Mouse (Mus musculus) stomach, embryonic 14.5 days (tissue): ENCODE measurements around the gene Tbr1. TPM values are rescaled to one million over a fixed set of nuclear protein-coding genes. Genes with fewer than 3 reads are reported as not detected.

Experiments used
- ATAC-seq: fragments of 200-750 bp; cut with Nextera tagmentation; 2 replicates; pipeline ENCODE4 v1.8.0; 2017; ENCODE audit warnings: low read depth, moderate TSS enrichment; ENCODE audit not compliant: insufficient number of reproducible peaks, insufficient read depth, low FRiP score
- H3K27ac ChIP-seq: fragments of 300-500 bp; sonication (generic); 2 replicates; pipeline ENCODE4 v1.5.1; 2014; ENCODE audit warnings: mild to moderate bottlenecking, low read length, moderate library complexity, mixed read lengths
- H3K27me3 ChIP-seq: fragments of 300-500 bp; sonication (generic); 2 replicates; pipeline ENCODE4 v1.6.1; 2014; ENCODE audit warnings: low read length, control low read depth, mixed read lengths; ENCODE audit not compliant: control insufficient read depth, insufficient read depth
- H3K36me3 ChIP-seq: fragments of 300-500 bp; sonication (generic); 2 replicates; pipeline ENCODE4 v1.6.1; 2014; ENCODE audit warnings: mild to moderate bottlenecking, control low read depth, low read length, moderate library complexity, mixed read lengths; ENCODE audit not compliant: control insufficient read depth, insufficient read depth
- H3K4me1 ChIP-seq: fragments of 300-500 bp; sonication (generic); 2 replicates; pipeline ENCODE4 v1.6.1; 2014; ENCODE audit warnings: low read length, control low read depth, mixed read lengths; ENCODE audit not compliant: control insufficient read depth, insufficient read depth
- H3K4me2 ChIP-seq: fragments of 300-500 bp; sonication (generic); replicated peaks from 2 replicates; pipeline ENCODE4 v1.6.1; 2014; ENCODE audit warnings: low read depth, low read length, control low read depth
- H3K4me3 ChIP-seq: fragments of 300-500 bp; sonication (generic); 2 replicates; pipeline ENCODE4 v1.5.1; 2014; ENCODE audit warnings: low read depth, low read length, control low read depth
- H3K9ac ChIP-seq: fragments of 300-500 bp; sonication (generic); replicated peaks from 2 replicates; pipeline ENCODE4 v1.6.1; 2014; ENCODE audit warnings: low read depth, mild to moderate bottlenecking, control low read depth, low read length, moderate library complexity, mixed read lengths
- H3K9me3 ChIP-seq: fragments of 300-500 bp; sonication (generic); 2 replicates; pipeline ENCODE4 v1.6.1; 2016; ENCODE audit warnings: low read depth, low read length, control low read depth; ENCODE audit not compliant: control insufficient read depth
- WGBS: fragments of 180-500 bp; shearing (Covaris S2); extraction: QIAGEN DNeasy Blood & Tissue Kit; methylation state at CpG from one replicate; pipeline ENCODE4 v1.1.7; 2014; 5-methylcytosine and 5-hydroxymethylcytosine counted together
- polyA plus RNA-seq: library from polyadenylated mRNA; unstranded; fragments of >200 nt; fragmentation: Nextera tagmentation; extraction: Ambion mirVana; gene quantifications from 2 replicates; pipeline ENCODE4 v1.2.1, GENCODE M21; 2014

The Tbr1 gene
- polyA plus RNA-seq: 0.15 TPM in 1 of 2 replicates, not detected in the other

DNA sequence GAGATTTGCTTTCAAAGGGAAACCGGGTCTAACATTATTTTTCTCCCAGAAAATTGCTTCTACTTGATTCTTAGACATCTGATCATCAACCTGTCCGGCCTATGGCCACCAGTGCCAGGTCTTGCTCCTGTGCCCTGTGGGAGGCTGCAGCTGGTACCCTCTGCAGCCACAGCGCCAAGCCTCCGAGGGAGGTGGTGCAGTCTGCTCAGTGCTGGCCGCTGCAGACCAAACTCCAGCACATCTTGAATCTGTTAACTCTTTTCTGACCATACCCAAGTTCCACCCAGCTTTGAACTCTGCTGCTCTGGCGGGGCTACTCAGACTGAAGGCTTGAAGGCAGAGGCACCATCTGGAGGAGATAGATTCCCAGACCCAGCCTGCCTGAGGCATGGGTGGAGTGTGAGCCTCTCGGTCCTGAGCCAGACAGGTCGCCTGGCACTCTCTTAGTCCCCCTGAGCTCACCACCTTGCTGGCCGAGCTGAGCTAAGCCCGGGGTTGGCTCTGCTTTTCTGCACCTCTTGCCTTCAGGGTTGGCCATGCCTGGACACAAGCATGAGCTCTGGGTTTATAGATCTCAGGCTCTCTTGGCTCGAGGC, at the start of gene Tbr1:
TSS of gene Tbr1 (plus strand) at position 275 of the 596 bp plus-strand sequence.
- Histone ChIP-seq H3K4me3 (no peak within 1 kb of the TSS), H3K4me2 (no peak within 1 kb of the TSS), H3K4me1 (0 out of 2 replicates have a peak, but pooled peaks cover 2% of the 10 kb centered on the region), H3K9me3 (no peaks in the 10 kb centered on the region), H3K36me3 (peaks cover 4% of the 10 kb centered on the region; the same call in 1 of the 2 replicates), H3K27me3 (peaks cover 28% of the 10 kb centered on the region), H3K27ac (no peak within 1 kb of the TSS), H3K9ac (no peak within 1 kb of the TSS)
- WGBS: 8% methylated on average over 11 of the region's 11 CpGs
- ATAC-seq: no peak

GRCm38 (mm10) chr2:61754989-61755388, 47.7 kb upstream of the Tbr1 start:
- Histone ChIP-seq H3K36me3 (no peaks in the 10 kb centered on the region), H3K27ac (no peak overlapping the region), H3K4me1 (no peaks in the 10 kb centered on the region), H3K9ac (no peak overlapping the region), H3K9me3 (no peaks in the 10 kb centered on the region), H3K27me3 (no peaks in the 10 kb centered on the region), H3K4me2 (no peak overlapping the region), H3K4me3 (no peak overlapping the region)
- no peak for ATAC-seq

DNA sequence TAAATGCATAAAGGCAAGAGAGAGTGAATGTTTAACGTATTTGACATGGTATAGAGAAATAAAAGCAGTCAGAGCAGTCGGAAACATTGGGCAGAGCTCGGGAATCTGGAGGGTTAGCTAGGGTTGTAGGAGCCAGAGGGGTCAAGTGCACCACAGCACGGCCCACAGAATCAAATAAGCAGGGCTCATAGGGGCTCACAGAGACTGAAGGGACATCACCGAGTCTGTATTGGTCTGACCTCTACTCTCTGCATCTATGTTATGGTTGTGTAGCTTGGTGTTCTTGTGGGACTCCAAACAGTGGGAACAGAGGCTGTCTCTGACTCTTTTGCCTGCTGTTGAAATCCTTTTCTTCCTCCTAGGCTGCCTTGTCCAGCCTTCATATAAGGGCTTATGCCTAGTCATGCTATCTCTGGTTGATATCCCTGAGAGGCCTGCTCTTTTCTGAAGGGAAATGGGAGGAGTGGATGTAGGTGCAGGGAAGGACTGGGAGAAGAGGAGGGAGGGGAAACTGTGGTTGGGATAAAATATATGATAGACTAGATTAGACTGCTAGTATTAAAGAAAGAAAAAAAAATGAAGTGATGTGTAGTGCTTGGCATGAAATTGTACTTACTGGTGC, 43.4 kb upstream of the Tbr1 start:
- no peak for ATAC-seq
- Histone ChIP-seq H3K27me3 (no peaks in the 10 kb centered on the region), H3K27ac (no peak overlapping the region), H3K9me3 (no peaks in the 10 kb centered on the region), H3K9ac (no peak overlapping the region), H3K4me1 (no peaks in the 10 kb centered on the region), H3K4me2 (no peak overlapping the region), H3K36me3 (no peaks in the 10 kb centered on the region), H3K4me3 (no peak overlapping the region)
- WGBS: 77% methylated on average over 5 of the region's 5 CpGs

DNA sequence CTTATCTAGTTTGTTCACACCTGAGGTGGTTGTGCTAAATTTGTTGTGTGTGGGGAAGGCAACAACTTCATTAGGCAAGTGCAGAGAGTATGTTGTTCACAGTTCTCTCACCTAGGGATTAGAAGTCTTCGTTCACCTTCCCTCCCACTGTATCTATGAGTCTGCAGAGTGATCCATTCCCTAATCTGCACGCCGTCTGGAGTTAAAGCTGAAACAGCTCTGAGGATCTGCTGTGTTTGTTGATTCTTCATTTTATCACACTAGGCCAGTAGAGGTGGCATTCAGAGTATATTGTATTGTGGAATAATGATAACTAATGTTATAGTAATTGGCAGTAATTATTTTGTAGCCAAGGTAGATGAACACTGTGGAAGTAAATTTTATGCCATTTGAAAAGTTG, 42.7 kb upstream of the Tbr1 start:
- Histone ChIP-seq H3K36me3 (no peaks in the 10 kb centered on the region; the same call in 1 of the 2 replicates), H3K9me3 (no peaks in the 10 kb centered on the region), H3K27me3 (no peaks in the 10 kb centered on the region), H3K4me2 (no peak overlapping the region), H3K9ac (no peak overlapping the region), H3K27ac (no peak overlapping the region), H3K4me3 (no peak overlapping the region), H3K4me1 (no peaks in the 10 kb centered on the region)
- WGBS: 79% methylated on average over 3 of the region's 3 CpGs
- no peak for ATAC-seq

DNA sequence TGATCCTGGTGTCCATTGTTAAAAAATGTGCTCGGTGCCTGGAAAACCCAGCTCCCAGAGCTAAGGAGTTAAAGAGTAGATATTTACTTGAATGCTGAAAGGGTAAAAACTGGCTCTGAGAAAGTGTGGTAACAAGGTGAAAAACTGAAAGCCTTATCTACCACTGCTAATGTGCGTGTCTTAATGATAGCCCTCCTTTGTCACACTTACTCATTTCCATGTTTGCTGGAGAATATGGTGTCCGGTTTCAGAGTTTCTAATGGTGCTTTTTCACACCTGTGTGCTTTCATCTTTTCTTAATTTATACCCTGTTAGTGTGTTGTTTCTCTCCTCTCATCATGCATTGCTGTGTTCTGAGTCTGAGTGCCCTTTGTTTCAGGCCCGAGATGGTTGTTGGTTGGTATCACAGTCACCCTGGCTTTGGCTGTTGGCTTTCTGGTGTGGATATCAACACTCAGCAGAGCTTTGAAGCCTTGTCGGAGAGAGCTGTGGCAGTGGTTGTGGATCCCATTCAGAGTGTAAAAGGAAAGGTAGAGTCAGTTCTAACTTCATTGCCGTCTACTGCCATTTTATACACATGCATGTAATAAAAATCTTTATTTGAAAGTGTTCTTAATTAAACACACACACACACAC, 38.1 kb upstream of the Tbr1 start:
- Histone ChIP-seq H3K36me3 (no peaks in the 10 kb centered on the region; the same call in 1 of the 2 replicates), H3K27me3 (no peaks in the 10 kb centered on the region), H3K4me3 (no peak overlapping the region), H3K9ac (no peak overlapping the region), H3K4me1 (no peaks in the 10 kb centered on the region), H3K4me2 (no peak overlapping the region), H3K9me3 (no peaks in the 10 kb centered on the region), H3K27ac (no peak overlapping the region)
- WGBS: 68% methylated on average over 6 of the region's 6 CpGs
- ATAC-seq: no peak

GRCm38 (mm10) chr2:61765526-61765925, 37.2 kb upstream of the Tbr1 start:
- no peak overlapping the region for H3K9ac ChIP-seq
- WGBS: 72% methylated on average over 4 of the region's 4 CpGs
- ATAC-seq: no peak
- no peaks in the 10 kb centered on the region; the same call in 1 of the 2 replicates for H3K36me3 ChIP-seq
- H3K4me2 ChIP-seq: no peak overlapping the region
- H3K4me1 ChIP-seq: no peaks in the 10 kb centered on the region
- H3K4me3 ChIP-seq: no peak overlapping the region
- H3K9me3 ChIP-seq: no peaks in the 10 kb centered on the region
- no peak overlapping the region for H3K27ac ChIP-seq
- H3K27me3 ChIP-seq: no peaks in the 10 kb centered on the region

DNA sequence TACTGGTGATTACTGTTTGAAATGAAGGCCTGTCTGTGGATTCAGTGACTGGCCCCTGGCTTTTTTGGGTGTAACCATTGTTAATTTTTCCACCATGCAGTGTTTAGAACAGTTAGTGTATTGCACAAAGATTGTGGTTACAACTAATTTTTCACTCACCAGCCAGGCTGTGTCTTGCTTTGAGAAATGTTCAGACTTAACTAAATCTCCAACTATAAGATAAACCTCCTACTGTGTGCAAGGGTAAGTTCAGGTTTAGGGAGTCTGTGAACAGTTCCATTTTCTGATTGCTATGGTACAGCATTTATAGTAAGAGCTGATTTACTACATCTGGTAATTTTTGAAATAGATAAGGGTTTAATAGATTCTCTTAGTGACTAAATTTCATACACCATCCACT, 21.9 kb upstream of the Tbr1 start:
- no peak overlapping the region for H3K4me3 ChIP-seq

DNA sequence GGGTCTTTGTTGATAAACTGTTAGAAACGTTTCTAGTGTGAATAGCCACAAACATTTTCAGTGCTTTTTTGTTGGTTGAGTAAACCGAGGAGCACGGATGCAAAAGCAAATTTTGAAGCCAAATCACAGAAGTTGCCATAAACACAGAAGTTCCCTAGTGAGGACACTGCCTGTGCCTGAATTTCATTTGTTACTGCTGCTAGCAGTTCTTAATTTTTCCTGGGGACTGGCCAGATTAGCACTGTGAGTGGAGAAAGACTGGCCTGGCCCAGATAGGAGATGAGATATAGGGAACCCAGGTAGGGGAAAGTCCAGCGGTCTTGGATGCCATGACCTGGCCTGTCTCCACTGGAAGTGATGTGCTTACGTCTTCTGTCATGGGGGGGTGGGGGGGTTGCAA, 7.8 kb upstream of the Tbr1 start:
- Histone ChIP-seq H3K4me2 (no peak overlapping the region), H3K9me3 (no peaks in the 10 kb centered on the region), H3K4me3 (no peak overlapping the region), H3K4me1 (no peaks in the 10 kb centered on the region), H3K36me3 (peaks cover under 1% of the 10 kb centered on the region; the same call in 1 of the 2 replicates), H3K27ac (no peak overlapping the region), H3K27me3 (no peaks in the 10 kb centered on the region), H3K9ac (no peak overlapping the region)
- no peak for ATAC-seq
- 70% methylated on average over 5 of the region's 5 CpGs for WGBS

More for the DNA sequence above, 21.9 kb upstream of the Tbr1 start:
- Histone ChIP-seq H3K36me3 (peaks cover 6% of the 10 kb centered on the region), H3K27ac (no peak overlapping the region), H3K27me3 (no peaks in the 10 kb centered on the region), H3K4me2 (no peak overlapping the region), H3K9me3 (no peaks in the 10 kb centered on the region), H3K9ac (no peak overlapping the region), H3K4me1 (no peaks in the 10 kb centered on the region)
- no peak for ATAC-seq
